Mouse (Mus musculus) limb, embryonic 13.5 days (tissue): ENCODE data around the gene Iqsec3. TPM values are rescaled to one million over a fixed set of nuclear protein-coding genes. Genes with fewer than 3 reads are reported as not detected.
"Not testable (repeated sequence)": the region's sequence is repeated elsewhere in the genome, so short reads cannot be mapped to it uniquely, and the experiment has no call there.

Source experiments
- ATAC-seq: fragments of 200-750 bp; cut with Nextera tagmentation; 2 replicates; pipeline ENCODE4 v1.8.0; 2017; ENCODE audit warnings: low read depth, moderate number of reproducible peaks, moderate TSS enrichment; ENCODE audit not compliant: low FRiP score
- H3K27ac ChIP-seq: fragments of 300-500 bp; sonication (generic); 2 replicates; pipeline ENCODE4 v1.5.1; 2015; ENCODE audit warnings: inconsistent platforms, mild to moderate bottlenecking, moderate library complexity
- H3K27me3 ChIP-seq: fragments of 300-500 bp; sonication (generic); 2 replicates; pipeline ENCODE4 v1.6.1; 2015; ENCODE audit warnings: mild to moderate bottlenecking, inconsistent platforms
- H3K36me3 ChIP-seq: fragments of 300-500 bp; sonication (generic); 2 replicates; pipeline ENCODE4 v1.6.1; 2015; ENCODE audit warnings: inconsistent platforms, mild to moderate bottlenecking, moderate library complexity
- H3K4me1 ChIP-seq: fragments of 300-500 bp; sonication (generic); 2 replicates; pipeline ENCODE4 v1.6.1; 2015; ENCODE audit warnings: inconsistent platforms
- H3K4me2 ChIP-seq: fragments of 300-500 bp; sonication (generic); replicated peaks from 2 replicates; pipeline ENCODE4 v1.6.1; 2015; ENCODE audit warnings: inconsistent platforms, mild to moderate bottlenecking, moderate library complexity
- H3K4me3 ChIP-seq: fragments of 300-500 bp; sonication (generic); 2 replicates; pipeline ENCODE4 v1.5.1; 2015; ENCODE audit warnings: moderate library complexity, mild to moderate bottlenecking, inconsistent platforms
- H3K9ac ChIP-seq: fragments of 300-500 bp; sonication (generic); 2 replicates; pipeline ENCODE4 v1.6.1; 2015; ENCODE audit warnings: mild to moderate bottlenecking, inconsistent platforms
- H3K9me3 ChIP-seq: fragments of 300-500 bp; sonication (generic); 2 replicates; pipeline ENCODE4 v1.6.1; 2016; ENCODE audit warnings: inconsistent platforms
- WGBS: fragments of 180-500 bp; shearing (Covaris S2); methylation state at CpG from one replicate; pipeline ENCODE4 v1.1.7; 2015; 5-methylcytosine and 5-hydroxymethylcytosine counted together
- polyA plus RNA-seq: library from polyadenylated mRNA; unstranded; fragments of >200 nt; fragmentation: Nextera tagmentation; extraction: Ambion mirVana; gene quantifications from 2 replicates; pipeline ENCODE4 v1.2.1, GENCODE M21; 2015

Iqsec3 gene
- polyA plus RNA-seq, 1 experiment from 2014 or later = 0.11 TPM

- peaks cover 13% of the 10 kb centered on the region for H3K4me1 ChIP-seq
- H3K4me2 ChIP-seq = no peak overlapping the region
- peaks cover 18% of the 10 kb centered on the region; the same call in 1 of the 2 replicates for H3K27me3 ChIP-seq
- no peak overlapping the region for H3K9ac ChIP-seq
- H3K9me3 ChIP-seq = no peaks in the 10 kb centered on the region
- no peak overlapping the region for H3K4me3 ChIP-seq
- H3K27ac ChIP-seq = no peak overlapping the region
- 56% methylated on average over 10 of the region's 10 CpGs for WGBS
- no peak for ATAC-seq
- H3K36me3 ChIP-seq = no peaks in the 10 kb centered on the region
Observed at GRCm38 (mm10) chr6:121382071-121382470, 91.4 kb downstream of the Iqsec3 start.

- WGBS = 79% methylated on average over 8 of the region's 8 CpGs
Observed at GRCm38 (mm10) chr6:121380576-121380975, 92.9 kb downstream of the Iqsec3 start.

GRCm38 (mm10) chr6:121378256-121378655 lies 95.2 kb downstream of the Iqsec3 start:
- peaks cover 13% of the 10 kb centered on the region for H3K4me1 ChIP-seq
- no peak overlapping the region for H3K9ac ChIP-seq
- H3K27me3 ChIP-seq = peaks cover 5% of the 10 kb centered on the region; the same call in 1 of the 2 replicates
- ATAC-seq = no peak
- no peaks in the 10 kb centered on the region for H3K36me3 ChIP-seq
- H3K27ac ChIP-seq = no peak overlapping the region
- WGBS = 64% methylated on average over 4 of the region's 4 CpGs
- H3K9me3 ChIP-seq = no peaks in the 10 kb centered on the region
- no peak overlapping the region for H3K4me2 ChIP-seq
- no peak overlapping the region for H3K4me3 ChIP-seq

More at GRCm38 (mm10) chr6:121380576-121380975, 92.9 kb downstream of the Iqsec3 start:
- Histone ChIP-seq H3K4me2 (no peak overlapping the region), H3K4me3 (no peak overlapping the region), H3K9ac (no peak overlapping the region), H3K4me1 (peaks cover 13% of the 10 kb centered on the region), H3K9me3 (no peaks in the 10 kb centered on the region), H3K36me3 (no peaks in the 10 kb centered on the region), H3K27me3 (peaks cover 9% of the 10 kb centered on the region; the same call in 1 of the 2 replicates), H3K27ac (no peak overlapping the region)
- no peak for ATAC-seq

GRCm38 (mm10) chr6:121376159-121376558 lies 97.3 kb downstream of the Iqsec3 start:
- Histone ChIP-seq H3K27me3 (peaks cover 5% of the 10 kb centered on the region; the same call in 1 of the 2 replicates), H3K4me3 (no peak overlapping the region), H3K4me2 (no peak overlapping the region), H3K4me1 (peaks cover 4% of the 10 kb centered on the region; the same call in 1 of the 2 replicates), H3K9ac (no peak overlapping the region), H3K27ac (no peak overlapping the region), H3K36me3 (no peaks in the 10 kb centered on the region), H3K9me3 (no peaks in the 10 kb centered on the region)
- 55% methylated on average over 12 of the region's 12 CpGs for WGBS
- ATAC-seq = no peak

- Histone ChIP-seq H3K27ac (no peak overlapping the region), H3K4me1 (no peaks in the 10 kb centered on the region), H3K4me3 (no peak overlapping the region), H3K9me3 (no peaks in the 10 kb centered on the region), H3K36me3 (no peaks in the 10 kb centered on the region), H3K9ac (no peak overlapping the region), H3K27me3 (no peaks in the 10 kb centered on the region), H3K4me2 (no peak overlapping the region)
- ATAC-seq = no peak
- 75% methylated on average over 10 of the region's 10 CpGs for WGBS
Observed at GRCm38 (mm10) chr6:121371197-121371980, 102.1 kb downstream of the Iqsec3 start.

GRCm38 (mm10) chr6:121367099-121367498 lies 106.4 kb downstream of the Iqsec3 start:
- no peak for ATAC-seq
- Histone ChIP-seq H3K36me3 (no peaks in the 10 kb centered on the region), H3K9me3 (no peaks in the 10 kb centered on the region), H3K27ac (no peak overlapping the region), H3K27me3 (no peaks in the 10 kb centered on the region), H3K9ac (no peak overlapping the region), H3K4me2 (no peak overlapping the region), H3K4me3 (no peak overlapping the region), H3K4me1 (no peaks in the 10 kb centered on the region)
- WGBS = 61% methylated on average over 3 of the region's 3 CpGs

- not testable (repeated sequence) for H3K9me3 ChIP-seq, ATAC-seq, H3K4me2 ChIP-seq, H3K36me3 ChIP-seq, H3K4me3 ChIP-seq, H3K9ac ChIP-seq, H3K27me3 ChIP-seq, H3K4me1 ChIP-seq, H3K27ac ChIP-seq
- WGBS = 12% methylated on average over 2 of the region's 2 CpGs
Observed at GRCm38 (mm10) chr6:121366537-121366936, 106.9 kb downstream of the Iqsec3 start.

- Histone ChIP-seq H3K27me3 (no peaks in the 10 kb centered on the region), H3K4me2 (no peak overlapping the region), H3K36me3 (no peaks in the 10 kb centered on the region), H3K4me1 (no peaks in the 10 kb centered on the region), H3K9me3 (no peaks in the 10 kb centered on the region), H3K4me3 (no peak overlapping the region), H3K27ac (no peak overlapping the region), H3K9ac (no peak overlapping the region)
- no peak for ATAC-seq
- 74% methylated on average over 4 of the region's 4 CpGs for WGBS
Observed at GRCm38 (mm10) chr6:121363956-121364355, 109.5 kb downstream of the Iqsec3 start.

GRCm38 (mm10) chr6:121363061-121363460 lies 110.4 kb downstream of the Iqsec3 start:
- ATAC-seq = no peak
- Histone ChIP-seq H3K36me3 (no peaks in the 10 kb centered on the region), H3K9ac (no peak overlapping the region), H3K4me1 (no peaks in the 10 kb centered on the region), H3K4me2 (no peak overlapping the region), H3K27me3 (no peaks in the 10 kb centered on the region), H3K27ac (no peak overlapping the region), H3K4me3 (no peak overlapping the region), H3K9me3 (no peaks in the 10 kb centered on the region)
- WGBS = 78% methylated on average over 6 of the region's 6 CpGs

GRCm38 (mm10) chr6:121357232-121357631 lies 116.2 kb downstream of the Iqsec3 start:
- 80% methylated on average over 6 of the region's 6 CpGs for WGBS
- Histone ChIP-seq H3K36me3 (no peaks in the 10 kb centered on the region), H3K4me1 (no peaks in the 10 kb centered on the region), H3K27me3 (no peaks in the 10 kb centered on the region), H3K27ac (no peak overlapping the region), H3K9me3 (no peaks in the 10 kb centered on the region), H3K4me3 (no peak overlapping the region), H3K9ac (no peak overlapping the region), H3K4me2 (no peak overlapping the region)
- no peak for ATAC-seq

- no peak for ATAC-seq
- Histone ChIP-seq H3K9ac (no peak overlapping the region), H3K4me2 (no peak overlapping the region), H3K9me3 (no peaks in the 10 kb centered on the region), H3K27me3 (no peaks in the 10 kb centered on the region), H3K36me3 (no peaks in the 10 kb centered on the region), H3K4me3 (no peak overlapping the region), H3K27ac (no peak overlapping the region), H3K4me1 (no peaks in the 10 kb centered on the region)
- WGBS = 72% methylated on average over 1 of the region's 1 CpGs
Observed at GRCm38 (mm10) chr6:121356041-121356440, 117.4 kb downstream of the Iqsec3 start.

- Histone ChIP-seq H3K4me2 (no peak overlapping the region), H3K36me3 (no peaks in the 10 kb centered on the region), H3K4me3 (no peak overlapping the region), H3K9me3 (no peaks in the 10 kb centered on the region), H3K27ac (no peak overlapping the region), H3K4me1 (no peaks in the 10 kb centered on the region), H3K27me3 (no peaks in the 10 kb centered on the region), H3K9ac (no peak overlapping the region)
- 62% methylated on average over 2 of the region's 2 CpGs for WGBS
- no peak for ATAC-seq
Observed at GRCm38 (mm10) chr6:121352276-121352675, 121.2 kb downstream of the Iqsec3 start.

- Histone ChIP-seq H3K36me3 (no peaks in the 10 kb centered on the region), H3K27ac (no peak overlapping the region), H3K27me3 (no peaks in the 10 kb centered on the region), H3K4me3 (no peak overlapping the region), H3K4me2 (no peak overlapping the region), H3K4me1 (peaks cover 5% of the 10 kb centered on the region; the same call in 1 of the 2 replicates), H3K9me3 (no peaks in the 10 kb centered on the region), H3K9ac (no peak overlapping the region)
- 9% methylated on average over 8 of the region's 8 CpGs for WGBS
- no peak for ATAC-seq
Observed at GRCm38 (mm10) chr6:121346428-121346827, 127.0 kb downstream of the Iqsec3 start.
